Comparison of ENCODE assay signal across 8 mouse cellular contexts in genomic region chr7:67644291-67644690, GRCm38 (mm10). TPM values are rescaled to one million over a fixed set of nuclear protein-coding genes. Genes with fewer than 3 reads are reported as not detected.
DNase-seq lines count a peak whose midpoint lies in the region; ATAC-seq and TF ChIP-seq lines count a peak whose summit lies in the region.

No protein-coding gene starts in this region.

- peaks cover 30% of the 10 kb centered on the region for H3K4me1 ChIP-seq in heart, embryonic 13.5 days
- H3K4me1 ChIP-seq in ES-E14 (ENCODE audit: control insufficient read depth in 2 of 2, insufficient read depth in 2 of 2, low read length in 2 of 2, poor library complexity in 1 of 2), result peaks cover 0 to 7% of the 10 kb centered on the region in 2 experiments; a peak in 1 of 4 replicates
- peaks cover 6% of the 10 kb centered on the region; the same call in 1 of the 2 replicates for H3K4me1 ChIP-seq in forebrain, embryonic 11.5 days (replicated peaks; ENCODE audit: control insufficient read depth, insufficient read depth, low read length)
- H3K4me1 ChIP-seq in liver, embryonic 15.5 days (replicated peaks), result peaks cover 22% of the 10 kb centered on the region

- peak overlapping the region; percentile 68; the same call in 1 of the 2 replicates for H3K27ac ChIP-seq in heart, embryonic 13.5 days (replicated peaks)
- H3K27ac ChIP-seq in ES-E14 (ENCODE audit: insufficient read depth, low read depth, low read length, poor library complexity, severe bottlenecking), result no peak overlapping the region
- no peak overlapping the region for H3K27ac ChIP-seq in forebrain, embryonic 11.5 days (ENCODE audit: low read depth, low read length)
- H3K27ac ChIP-seq in liver, embryonic 15.5 days (replicated peaks), result no peak overlapping the region

- no peak for DNase-seq in heart, adult 11 months
- DNase-seq in ES-E14 (ENCODE audit: low read depth, low spot score), result no peak
- no peak for DNase-seq in forebrain, embryonic 11.5 days (ENCODE audit: low spot score)
- DNase-seq in adrenal gland, postnatal 4 days (ENCODE audit: low spot score in 2 of 2), result no peak
- no peak for DNase-seq in spleen, postnatal 36 days (ENCODE audit: low spot score in 2 of 2)
- no peak for DNase-seq in urinary bladder, adult 18-20 months (ENCODE audit: low spot score in 2 of 2)

- H3K36me3 ChIP-seq in heart, embryonic 13.5 days, result peaks cover 9% of the 10 kb centered on the region
- no peaks in the 10 kb centered on the region for H3K36me3 ChIP-seq in ES-E14 (ENCODE audit: control insufficient read depth, insufficient read depth, low read length, poor library complexity, severe bottlenecking)
- no peaks in the 10 kb centered on the region for H3K36me3 ChIP-seq in forebrain, embryonic 11.5 days (ENCODE audit: control insufficient read depth, insufficient read depth, low read length)
- 0 out of 2 replicates have a peak, but pooled peaks cover 7% of the 10 kb centered on the region for H3K36me3 ChIP-seq in liver, embryonic 15.5 days (replicated peaks)

- in situ Hi-C loops in ES-E14 (cut with MboI; ENCODE audit: low sequenced_read_pairs in 2 of 2, unreplicated experiment in 2 of 2), result loop anchor here in 1 of 2 experiments (25.0 kb wide), 1 partner anchor 807 kb away; the partner anchor contains the start of gene Adamts17

- no peaks in the 10 kb centered on the region for H3K9me3 ChIP-seq in heart, embryonic 13.5 days
- H3K9me3 ChIP-seq in ES-E14 (ENCODE audit: control insufficient read depth, insufficient read depth, low read depth, low read length), result no peaks in the 10 kb centered on the region
- no peaks in the 10 kb centered on the region for H3K9me3 ChIP-seq in forebrain, embryonic 11.5 days (ENCODE audit: control insufficient read depth, low read length)
- H3K9me3 ChIP-seq in liver, embryonic 15.5 days (replicated peaks), result no peaks in the 10 kb centered on the region

- no peaks in the 10 kb centered on the region for H3K27me3 ChIP-seq in heart, embryonic 13.5 days (replicated peaks)
- no peaks in the 10 kb centered on the region for H3K27me3 ChIP-seq in forebrain, embryonic 11.5 days (ENCODE audit: control insufficient read depth, insufficient read depth, low read length)
- H3K27me3 ChIP-seq in liver, embryonic 15.5 days, result no peaks in the 10 kb centered on the region

- H3K4me3 ChIP-seq in heart, embryonic 13.5 days, result peak overlapping the region; percentile 60
- H3K4me3 ChIP-seq in ES-E14 (ENCODE audit: insufficient read depth in 1 of 2, low read depth in 1 of 2, low read length in 2 of 2, poor library complexity in 1 of 2, severe bottlenecking in 1 of 2), result peak overlapping the region; percentile 76 to 93; a peak in 3 of 4 replicates
- H3K4me3 ChIP-seq in forebrain, embryonic 11.5 days (ENCODE audit: low read depth, low read length), result peak overlapping the region; percentile 78
- H3K4me3 ChIP-seq in liver, embryonic 15.5 days (replicated peaks), result peak overlapping the region; percentile 81

- ATAC-seq in heart, embryonic 13.5 days (ENCODE audit: extremely low read depth, insufficient number of reproducible peaks, low FRiP score, low TSS enrichment), result no peak
- ATAC-seq in forebrain, embryonic 11.5 days (replicated peaks; ENCODE audit: low FRiP score), result no peak
- no peak for ATAC-seq in liver, embryonic 15.5 days (ENCODE audit: insufficient read depth)

- WGBS in heart, embryonic 13.5 days, result 37% methylated on average over 8 of the region's 8 CpGs
- 55% methylated on average over 8 of the region's 8 CpGs for WGBS in forebrain, embryonic 11.5 days
- 42% methylated on average over 8 of the region's 8 CpGs for WGBS in liver, embryonic 15.5 days (ENCODE audit: insufficient replicate concordance)

- peak overlapping the region; percentile 91 for H3K9ac ChIP-seq in heart, embryonic 13.5 days
- no peak overlapping the region for H3K9ac ChIP-seq in ES-E14 (ENCODE audit: insufficient read depth, low read depth, low read length, poor library complexity, severe bottlenecking)
- H3K9ac ChIP-seq in forebrain, embryonic 11.5 days (ENCODE audit: low read length), result peak overlapping the region; percentile 66
- H3K9ac ChIP-seq in liver, embryonic 15.5 days, result peak overlapping the region; percentile 90

- H3K4me2 ChIP-seq in heart, embryonic 13.5 days, result peak overlapping the region; percentile 79
- H3K4me2 ChIP-seq in forebrain, embryonic 11.5 days (ENCODE audit: low read depth, low read length, severe bottlenecking), result peak overlapping the region; percentile 72
- H3K4me2 ChIP-seq in liver, embryonic 15.5 days, result peak overlapping the region; percentile 83

TF ChIP-seq in ES-E14, 5 proteins besides CTCF, POLR2A, EP300 and RAD21:
- TF ChIP-seq MAFK (IDR thresholded peaks at IDR 0.05; ENCODE audit: insufficient read depth, low read depth, low read length) (no peak), HCFC1 (IDR thresholded peaks at IDR 0.05; ENCODE audit: borderline replicate concordance, insufficient read depth, low read length) (no peak), CHD2 (IDR thresholded peaks at IDR 0.05; ENCODE audit: low read depth, low read length) (no peak), ZC3H11A (IDR thresholded peaks at IDR 0.05; ENCODE audit: borderline replicate concordance, low read depth, low read length) (no peak), ZNF384 (IDR thresholded peaks at IDR 0.05; ENCODE audit: low read depth, low read length) (no peak)

RNA-seq across cellular contexts. Expression of gene Lrrc28, which starts 0.8 kb away (rescaled TPM):
- polyA plus RNA-seq in heart, embryonic 13.5 days (2015; fragmentation: Nextera tagmentation; extraction: Ambion mirVana), result 8.7 and 11.7 TPM in 2 replicates
- 23.4 and 25.0 TPM in 2 replicates for total RNA-seq in ES-E14 (2012; rRNA removed)
- polyA plus RNA-seq in forebrain, embryonic 11.5 days (2014; fragmentation: Nextera tagmentation; extraction: Ambion mirVana), result 25.2 and 26.5 TPM in 2 replicates
- 7.3 and 7.9 TPM in 2 replicates for polyA plus RNA-seq in liver, embryonic 15.5 days (2015; fragmentation: Nextera tagmentation; extraction: Ambion mirVana)
- 10 to 100 TPM; 17.1 to 18.8 TPM for total RNA-seq in adrenal gland, postnatal 4 days (2021)

RNA-seq across cellular contexts. Expression of gene Ttc23, which starts 2.9 kb away (rescaled TPM):
- polyA plus RNA-seq in heart, embryonic 13.5 days (2015; fragmentation: Nextera tagmentation; extraction: Ambion mirVana), result 16.0 and 16.8 TPM in 2 replicates
- 9.4 and 11.6 TPM in 2 replicates for total RNA-seq in ES-E14 (2012; rRNA removed)
- 34.4 and 37.9 TPM in 2 replicates for polyA plus RNA-seq in forebrain, embryonic 11.5 days (2014; fragmentation: Nextera tagmentation; extraction: Ambion mirVana)
- polyA plus RNA-seq in liver, embryonic 15.5 days (2015; fragmentation: Nextera tagmentation; extraction: Ambion mirVana), result 5.2 and 5.5 TPM in 2 replicates
- total RNA-seq in adrenal gland, postnatal 4 days (2021), result 10 to 100 TPM; 46.1 to 46.6 TPM
